In the genomic region with DNA sequence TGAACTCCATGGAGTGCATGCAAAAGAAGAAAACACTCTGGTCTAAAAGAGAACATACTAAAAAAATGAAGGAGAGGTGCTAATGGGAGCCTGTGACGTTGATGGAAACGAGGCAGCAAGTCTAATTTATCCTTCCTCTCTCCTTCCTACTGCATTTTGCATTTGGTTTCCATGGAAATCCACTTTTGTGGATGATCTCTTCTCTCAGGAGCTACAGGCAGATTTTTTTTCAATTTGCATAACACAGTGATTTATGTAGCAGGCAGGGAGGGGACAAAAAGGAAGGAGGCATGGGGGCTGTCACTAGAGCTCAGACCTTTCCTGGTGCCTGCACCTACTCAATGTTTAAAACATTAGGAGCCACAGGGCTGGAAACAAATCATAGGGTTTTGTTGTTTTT, we compare ENCODE assay signal across 15 mouse cellular contexts.
A peak's percentile ranks its signal among the peaks of the same experiment; 100 is the strongest.
DNase-seq lines count a peak whose midpoint lies in the region; ATAC-seq lines count a peak whose summit lies in the region.
"Had no signal": no experiment of that assay in that cellular context is flagged by ENCODE, and none has a peak within 500 bp of the region (broad histone marks: within the 10 kb centered on the region; RNA-seq: fewer than 3 reads in every experiment).

No protein-coding gene starts in this region.

- no peak overlapping the region for H3K4me3 ChIP-seq in midbrain, embryonic 16.5 days (ENCODE audit: low read depth, low read length)
- H3K4me3 ChIP-seq: heart, embryonic 10.5 days had no signal

- 15% methylated on average over 2 of the region's 2 CpGs for WGBS in midbrain, embryonic 16.5 days

- ATAC-seq in midbrain, embryonic 16.5 days: peak; percentile 93
- ATAC-seq: CD4-positive, CD25-positive, alpha-beta regulatory T cell, adult 4 months had no signal

- no peaks in the 10 kb centered on the region for H3K36me3 ChIP-seq in midbrain, embryonic 16.5 days (ENCODE audit: control insufficient read depth, insufficient read depth, low read length)
- H3K36me3 ChIP-seq: heart, embryonic 10.5 days had no signal

- H3K9me3 ChIP-seq in midbrain, embryonic 16.5 days (replicated peaks; ENCODE audit: control insufficient read depth, low read length, poor library complexity, severe bottlenecking): no peaks in the 10 kb centered on the region
- H3K9me3 ChIP-seq: heart, embryonic 10.5 days had no signal

- peak; percentile 6 to 31 for DNase-seq in layer of hippocampus, adult 18-20 months (ENCODE audit: low spot score in 2 of 2)
- DNase-seq in layer of hippocampus, postnatal 10 days (ENCODE audit: low spot score in 2 of 2): no peak
- DNase-seq in brain, embryonic 18.5 days (ENCODE audit: low read depth, low spot score): peak; percentile 64
- peak; percentile 8 to 44 for DNase-seq in frontal cortex, postnatal 36 days (ENCODE audit: low spot score in 2 of 2)
- no peak for DNase-seq in c-Kit-positive CD71-positive TER-119-positive erythroid progenitor cells, embryonic 14.5 days (ENCODE audit: low spot score)
- no peak for DNase-seq in lung, postnatal 36 days
- DNase-seq: cerebellum, adult 8-10 months; gastrocnemius, postnatal 14 days; kidney, adult 11 months; kidney, postnatal 36 days; lung, postnatal 10 days had no signal

- H3K27me3 ChIP-seq in midbrain, embryonic 16.5 days (ENCODE audit: control insufficient read depth, insufficient read depth, low read depth, low read length): no peaks in the 10 kb centered on the region

- peaks cover 13% of the 10 kb centered on the region for H3K4me1 ChIP-seq in midbrain, embryonic 16.5 days (ENCODE audit: control insufficient read depth, insufficient read depth, low read length)
- H3K4me1 ChIP-seq: heart, embryonic 10.5 days had no signal

- peak overlapping the region; percentile 78 for H3K27ac ChIP-seq in midbrain, embryonic 16.5 days (ENCODE audit: low read length)
- H3K27ac ChIP-seq: heart, embryonic 10.5 days; liver, embryonic 14.5 days had no signal

- H3K4me2 ChIP-seq in midbrain, embryonic 16.5 days (ENCODE audit: low read length): no peak overlapping the region

- no peak overlapping the region for H3K9ac ChIP-seq in midbrain, embryonic 16.5 days (ENCODE audit: low read depth, low read length)
- H3K9ac ChIP-seq: liver, embryonic 14.5 days had no signal

Comparison
In these comparisons a context has a peak if more than half of its experiments do, and no peak if none do; other contexts are left out.
1. DNase-seq: peak in layer of hippocampus, adult 18-20 months (2 of 2), brain, embryonic 18.5 days (single experiment) and frontal cortex, postnatal 36 days (2 of 2); none in layer of hippocampus, postnatal 10 days (0 of 2), c-Kit-positive CD71-positive TER-119-positive erythroid progenitor cells, embryonic 14.5 days (single experiment) and lung, postnatal 36 days (single experiment).